Mouse (Mus musculus) spleen, adult 12 weeks (tissue): ENCODE measurements around the gene Idua.
A peak's percentile ranks its signal among the peaks of the same experiment; 100 is the strongest.
"Not testable (repeated sequence)": the region's sequence is repeated elsewhere in the genome, so short reads cannot be mapped to it uniquely, and the experiment has no call there.

ENCODE experiments used
- DNase-seq: peaks from one replicate; pipeline ENCODE4 v3.0.0; 2022; ENCODE audit warnings: low spot score

The Idua gene

GRCm38 (mm10) chr5:108659698-108660631 is at the start of gene Idua:
Gene Idua (plus strand): TSS chr5:108660331.
- DNase-seq = no peak

- no peak for DNase-seq
Measured at GRCm38 (mm10) chr5:108610426-108610825, 49.7 kb upstream of the Idua start.

- no peak for DNase-seq
Measured at GRCm38 (mm10) chr5:108621870-108622269, 38.3 kb upstream of the Idua start.

GRCm38 (mm10) chr5:108626050-108626660 is 34.0 kb upstream of the Idua start:
- DNase-seq = no peak

GRCm38 (mm10) chr5:108628891-108629633 is 31.1 kb upstream of the Idua start:
- peak; percentile 14 for DNase-seq

- peak; percentile 88 for DNase-seq
Measured at GRCm38 (mm10) chr5:108629634-108630483, 30.3 kb upstream of the Idua start, which contains the start of the genes Gak and Tmem175. Gene Gak (minus strand): TSS chr5:108629755. Gene Tmem175 (plus strand): TSS chr5:108629770.

GRCm38 (mm10) chr5:108633676-108634075 is 26.5 kb upstream of the Idua start:
- no peak for DNase-seq

- not testable (repeated sequence) for DNase-seq
Measured at GRCm38 (mm10) chr5:108634088-108634487, 26.0 kb upstream of the Idua start.

GRCm38 (mm10) chr5:108636172-108636571 is 24.0 kb upstream of the Idua start:
- no peak for DNase-seq

GRCm38 (mm10) chr5:108643674-108644073 is 16.5 kb upstream of the Idua start:
- DNase-seq = no peak

- DNase-seq = no peak
Measured at GRCm38 (mm10) chr5:108645651-108646342, 14.3 kb upstream of the Idua start.

- DNase-seq = no peak
Measured at GRCm38 (mm10) chr5:108646343-108646660, 13.8 kb upstream of the Idua start.

GRCm38 (mm10) chr5:108647311-108647710 is 12.8 kb upstream of the Idua start:
- DNase-seq = no peak

- no peak for DNase-seq
Measured at GRCm38 (mm10) chr5:108647820-108648465, 12.2 kb upstream of the Idua start.

- no peak for DNase-seq
Measured at GRCm38 (mm10) chr5:108648937-108649576, 11.1 kb upstream of the Idua start.

GRCm38 (mm10) chr5:108650341-108650740 is 9.8 kb upstream of the Idua start:
- no peak for DNase-seq

GRCm38 (mm10) chr5:108651136-108651720 is 8.9 kb upstream of the Idua start:
- DNase-seq = no peak

GRCm38 (mm10) chr5:108651823-108652222 is 8.3 kb upstream of the Idua start:
- DNase-seq = peak; percentile 21

- no peak for DNase-seq
Measured at GRCm38 (mm10) chr5:108653341-108653740, 6.8 kb upstream of the Idua start.
